Mouse (Mus musculus): ENCODE data around the gene Chrne. TPM values are rescaled to one million over a fixed set of nuclear protein-coding genes. Genes with fewer than 3 reads are reported as not detected.
A peak's percentile ranks its signal among the peaks of the same experiment; 100 is the strongest.

Gene Chrne
- 10 to 100 TPM; 22.6 to 24.7 TPM for total RNA-seq (2021)
- long read RNA-seq, experiment 1, transcript Chrne-202 (12 exons, 1,591 nt): major isoform, 17 of 39 reads
- long read RNA-seq, experiment 1, partial matches to known transcripts: 5 of 39 reads
- long read RNA-seq, experiment 1, other reads (novel, unspliced or antisense): 12 of 39 reads
- long read RNA-seq, experiment 2, transcript Chrne-202 (12 exons, 1,591 nt): major isoform, 7 of 23 reads
- long read RNA-seq, experiment 2, partial matches to known transcripts: 1 of 23 reads
- long read RNA-seq, experiment 2, other reads (novel, unspliced or antisense): 11 of 23 reads

DNA sequence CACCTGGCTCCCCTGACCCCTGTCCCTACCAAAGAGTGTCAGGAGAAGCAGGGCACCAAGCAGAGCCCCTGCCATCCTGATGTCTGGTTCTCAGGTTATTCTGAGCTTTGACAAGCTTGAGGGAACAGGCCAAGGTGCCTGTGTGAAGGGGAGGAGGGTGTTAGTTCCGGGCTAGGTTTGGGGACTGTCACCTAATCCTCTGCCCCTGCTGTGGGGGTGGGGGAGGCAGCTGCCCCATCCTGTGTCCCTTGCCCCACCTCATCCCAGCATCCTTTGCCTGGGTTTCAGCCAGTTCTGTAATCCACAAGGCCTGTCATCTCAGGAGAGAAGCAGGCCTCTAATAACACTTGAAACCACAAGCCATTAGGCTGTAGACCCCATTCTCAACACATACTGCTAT lies at the start of gene Chrne:
TSS of gene Chrne (minus strand) at position 116 of the 400 bp plus-strand sequence.
- DNase-seq: peak; percentile 70

- peak; percentile 84 for DNase-seq
These were observed 49.3 kb upstream of the Chrne start for GRCm38 (mm10) chr11:70668335-70668770.

DNA sequence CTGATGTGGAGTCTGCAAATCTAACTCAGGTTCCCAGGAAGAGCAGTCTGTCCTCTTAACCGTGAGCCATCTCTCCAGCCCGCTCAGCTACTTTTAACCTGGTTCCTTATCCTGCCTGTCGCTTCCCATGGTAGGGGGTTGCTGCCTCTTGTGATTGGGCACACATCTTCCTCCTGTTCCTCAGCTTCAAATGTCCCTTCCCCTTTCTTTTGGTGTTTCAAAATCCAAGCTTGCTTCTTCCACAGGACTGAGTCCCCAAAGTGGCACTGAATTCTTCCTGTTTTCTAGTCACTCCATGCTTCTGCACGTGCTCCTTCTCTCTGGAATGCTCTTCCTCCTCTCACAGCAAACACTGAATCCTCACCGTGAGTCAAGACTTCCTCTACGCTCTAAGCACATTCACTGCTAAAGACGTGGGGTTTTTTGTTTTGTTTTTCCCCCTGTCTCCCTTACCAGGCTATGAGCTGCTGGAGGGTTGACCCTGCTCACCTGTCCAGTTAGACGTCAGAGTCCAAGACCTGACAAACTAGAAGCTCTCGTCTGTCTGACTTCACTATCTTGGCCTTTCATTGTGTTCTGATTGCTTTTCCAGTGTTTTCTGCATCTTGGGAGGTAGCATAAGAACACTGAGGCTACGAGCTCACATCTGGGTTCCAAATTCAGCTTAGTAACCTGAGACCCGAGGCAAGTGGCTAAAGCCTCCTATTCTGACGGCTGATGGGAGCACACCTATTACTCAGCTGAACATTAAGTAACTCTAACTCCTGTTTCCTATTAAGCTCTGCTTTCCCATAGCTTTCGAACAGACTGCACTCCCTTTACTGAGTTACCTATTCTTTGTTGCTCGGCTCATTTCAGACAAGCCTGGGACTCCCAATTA lies 48.5 kb upstream of the Chrne start:
- DNase-seq: no peak

GRCm38 (mm10) chr11:70666687-70667086 lies 47.7 kb upstream of the Chrne start:
- no peak for DNase-seq

GRCm38 (mm10) chr11:70664741-70665140 lies 45.7 kb upstream of the Chrne start:
- no peak for DNase-seq

GRCm38 (mm10) chr11:70663957-70664356 lies 44.9 kb upstream of the Chrne start:
- peak; percentile 64 for DNase-seq

- no peak for DNase-seq
These were observed 44.1 kb upstream of the Chrne start for GRCm38 (mm10) chr11:70663101-70663500.

GRCm38 (mm10) chr11:70660571-70660970 lies 41.6 kb upstream of the Chrne start:
- DNase-seq: no peak

DNA sequence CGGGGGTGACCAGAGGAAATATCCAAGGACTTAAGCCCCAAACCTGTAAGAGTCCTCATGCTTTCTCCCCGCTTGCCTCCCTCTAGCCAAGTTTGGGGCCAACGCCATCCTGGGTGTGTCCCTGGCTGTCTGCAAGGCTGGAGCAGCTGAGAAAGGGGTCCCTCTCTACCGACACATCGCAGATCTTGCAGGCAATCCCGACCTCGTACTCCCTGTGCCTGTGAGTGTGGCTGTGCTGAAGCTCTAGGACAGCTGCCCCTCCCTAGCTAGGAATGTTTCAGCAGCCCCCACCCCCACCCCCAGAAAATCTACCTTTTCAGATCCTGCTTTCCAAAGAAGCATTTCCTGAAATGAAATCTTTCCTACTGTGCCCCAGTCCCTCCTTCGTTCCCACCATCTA lies 39.9 kb upstream of the Chrne start:
- DNase-seq: no peak

- DNase-seq: no peak
These were observed 39.5 kb upstream of the Chrne start for GRCm38 (mm10) chr11:70658521-70658920.

DNA sequence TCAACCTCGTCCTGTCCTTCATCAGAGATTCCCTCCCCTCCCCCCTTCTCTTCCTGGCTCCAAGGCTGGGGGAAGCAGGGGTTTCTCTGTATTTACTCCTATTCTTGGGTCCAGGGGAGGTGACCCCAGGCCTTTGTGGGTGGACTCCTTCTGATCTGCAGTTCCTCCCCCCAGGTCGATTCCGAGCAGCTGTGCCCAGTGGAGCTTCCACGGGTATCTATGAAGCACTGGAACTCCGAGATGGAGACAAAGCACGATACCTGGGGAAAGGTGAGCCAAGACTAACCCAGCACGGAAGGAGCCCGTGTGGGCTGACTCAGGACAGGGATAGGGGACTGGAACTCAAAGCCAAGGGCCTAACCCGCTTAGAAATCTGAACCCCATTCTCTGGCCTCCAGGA lies 39.0 kb upstream of the Chrne start:
- DNase-seq: no peak

GRCm38 (mm10) chr11:70657573-70657972 lies 38.6 kb upstream of the Chrne start:
- peak; percentile 57 for DNase-seq

GRCm38 (mm10) chr11:70656964-70657363 lies 37.9 kb upstream of the Chrne start, which contains the start of gene Eno3:
Eno3 (plus strand) TSS chr11:70657202.
- DNase-seq: peak; percentile 79

- DNase-seq: peak; percentile 86
These were observed 37.5 kb upstream of the Chrne start for GRCm38 (mm10) chr11:70656456-70656927.

GRCm38 (mm10) chr11:70655571-70656455 lies 36.8 kb upstream of the Chrne start:
- peak; percentile 79 for DNase-seq

GRCm38 (mm10) chr11:70654923-70655570 lies 36.0 kb upstream of the Chrne start:
- peak; percentile 91 for DNase-seq

DNA sequence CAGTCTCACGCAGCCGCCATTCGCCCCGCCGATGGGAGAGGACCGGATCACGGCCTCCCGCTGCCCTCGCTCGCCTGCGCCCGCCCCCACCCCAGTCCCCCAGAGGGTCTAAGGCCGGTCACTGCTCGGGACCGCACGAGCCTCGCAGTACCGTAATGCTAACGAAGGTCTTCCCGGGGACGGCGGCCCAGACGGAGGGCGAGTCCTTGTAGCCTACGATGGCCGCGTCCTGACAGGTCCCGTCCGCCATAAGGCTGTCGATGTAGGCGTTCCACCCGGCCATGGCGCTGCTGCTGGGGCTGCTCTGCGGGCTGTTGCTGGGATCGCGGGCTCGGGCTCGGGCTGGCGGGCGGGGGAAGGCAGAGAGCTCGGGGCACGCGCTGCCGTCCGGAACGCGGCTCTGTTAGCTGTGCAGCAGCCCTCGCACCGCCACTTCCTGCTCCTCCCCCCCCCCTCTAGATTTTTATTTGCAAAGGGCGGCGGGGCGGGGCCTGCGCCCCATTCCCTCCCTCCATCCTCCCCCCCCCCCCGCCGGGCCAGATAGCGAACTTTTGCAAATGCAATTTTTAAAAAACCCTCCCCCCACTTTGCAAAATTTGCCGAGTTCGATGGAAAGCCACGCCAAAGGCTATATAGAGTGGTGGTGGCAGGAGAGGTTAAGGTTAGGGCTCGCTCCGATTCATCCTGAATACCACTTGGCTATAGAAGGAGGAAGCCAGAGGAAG lies 35.3 kb upstream of the Chrne start, which contains the start of gene Pfn1:
TSS of gene Pfn1 (minus strand) at position 447 of the 725 bp plus-strand sequence.
- peak; percentile 85 for DNase-seq

DNA sequence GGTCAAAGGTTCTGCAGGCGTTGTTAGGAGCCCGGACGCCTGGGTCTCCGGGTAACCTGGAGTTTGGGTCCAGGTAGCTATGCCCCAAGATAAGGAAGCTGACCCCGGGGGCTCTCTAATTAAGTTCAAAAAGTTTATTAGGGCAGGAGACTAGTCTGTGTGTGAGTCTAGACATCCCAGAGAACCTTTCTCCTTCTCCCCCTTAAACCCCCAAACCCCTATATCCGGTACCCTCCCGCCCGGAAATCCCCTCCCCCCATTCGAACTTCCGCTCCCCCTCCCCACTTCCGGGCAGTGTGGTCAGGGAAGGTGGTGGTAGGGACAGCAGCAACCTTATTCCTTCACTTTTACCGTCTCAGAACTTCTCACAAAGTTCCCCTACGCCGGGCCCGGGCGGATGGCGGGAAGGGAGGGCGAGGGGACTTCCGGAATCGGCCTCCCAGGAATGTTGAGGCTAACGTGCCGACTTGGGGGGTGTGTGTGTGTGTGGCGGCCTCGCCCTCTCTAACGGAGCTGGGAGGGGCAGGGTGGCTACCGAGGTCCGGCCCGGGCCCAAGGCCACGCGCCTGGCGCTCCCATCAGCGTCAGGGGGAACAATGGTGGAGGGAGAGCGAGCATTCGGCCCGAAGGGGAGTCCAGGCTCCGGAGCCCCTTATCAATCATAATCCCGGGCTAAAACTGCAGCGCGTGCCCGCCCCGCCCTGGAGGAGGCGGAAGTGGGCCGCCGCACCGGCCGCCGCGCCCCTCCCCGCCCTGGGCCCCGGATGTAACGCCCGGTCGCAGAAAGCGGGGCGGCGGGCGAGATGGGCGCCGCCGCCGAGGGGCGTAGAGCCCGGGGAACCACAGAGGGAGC lies 34.6 kb upstream of the Chrne start:
- DNase-seq: peak; percentile 72

GRCm38 (mm10) chr11:70652884-70653344 lies 33.9 kb upstream of the Chrne start:
- DNase-seq: no peak

All from gastrocnemius, postnatal 25 days (tissue).